Mouse (Mus musculus): ENCODE results near the gene 2700049A03Rik. TPM values are rescaled to one million over a fixed set of nuclear protein-coding genes. Genes with fewer than 3 reads are reported as not detected.

Gene 2700049A03Rik
- 9.8 and 12.4 TPM in 2 replicates for polyA plus RNA-seq (2012; rRNA removed)

DNA sequence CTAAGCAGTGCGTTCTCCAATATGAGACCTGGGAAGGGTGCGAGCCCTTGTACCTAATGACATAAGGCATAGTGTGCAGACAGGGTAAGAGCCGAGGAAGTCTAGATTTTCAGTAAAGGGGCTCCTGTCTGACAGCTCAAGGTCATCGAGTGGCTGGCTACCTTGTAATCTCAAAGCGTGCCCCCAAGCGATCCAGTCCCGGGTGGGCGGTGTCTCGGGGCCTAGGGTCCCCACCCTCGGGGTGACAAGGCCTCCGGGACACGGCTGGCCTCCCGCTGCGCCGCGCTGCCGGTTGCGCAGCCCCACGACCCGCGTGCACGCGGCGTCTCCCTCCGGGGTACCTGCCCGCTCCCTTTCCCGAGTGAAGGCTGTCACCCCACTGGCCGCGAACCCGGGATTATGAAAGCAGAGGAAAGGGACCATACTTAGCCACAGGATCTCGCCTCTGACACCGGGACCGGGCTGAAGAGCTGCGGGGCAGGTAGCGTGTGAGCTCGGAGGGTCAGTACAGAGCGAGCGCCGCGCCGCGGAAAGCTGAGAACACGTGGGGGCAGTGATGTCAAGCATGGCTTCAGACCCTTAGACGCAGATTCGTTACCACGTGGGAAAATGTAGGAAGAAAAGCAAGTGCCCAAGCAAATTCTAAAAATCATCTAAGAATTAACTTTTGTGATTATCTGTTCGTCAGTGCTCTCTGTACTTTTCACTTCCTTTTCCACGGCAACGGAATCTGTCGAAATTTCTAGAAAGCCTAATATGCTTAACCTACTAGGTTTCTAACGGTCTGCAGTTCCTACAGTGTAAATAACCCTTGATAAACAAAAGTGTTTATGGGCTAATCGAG is at the start of gene 2700049A03Rik, which contains the start of gene Timm9:
TSS of gene 2700049A03Rik (plus strand) at position 719 of the 844 bp plus-strand sequence.
TSS of gene Timm9 (minus strand) at position 555 of the 844 bp plus-strand sequence.

DNA sequence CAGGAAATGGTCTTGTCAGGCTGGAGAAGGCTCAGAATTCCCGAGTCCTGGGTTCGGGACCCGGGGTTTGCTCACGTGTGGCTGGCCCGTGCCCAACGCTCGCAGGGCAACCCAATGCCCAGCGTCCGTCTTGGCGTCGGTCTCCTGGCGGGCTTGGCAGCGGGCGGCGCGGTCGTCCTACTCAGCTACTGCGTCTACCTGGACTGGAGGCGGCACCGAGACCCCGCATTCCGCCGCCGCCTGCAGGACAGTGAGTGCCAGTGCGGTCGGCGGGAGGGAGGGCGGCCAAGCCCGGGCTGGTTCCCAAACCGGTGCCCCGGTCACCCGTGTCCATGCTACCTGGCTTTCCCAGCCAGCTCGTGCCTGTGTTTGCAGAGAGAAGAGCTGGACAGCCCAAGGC is 25.3 kb upstream of the 2700049A03Rik start, which contains the start of gene Tomm20l:
TSS of gene Tomm20l (plus strand) at position 98 of the 400 bp plus-strand sequence.

Other genes with a start within 250 kb of the 2700049A03Rik start
- gene Actr10, start 199.0 kb upstream of the 2700049A03Rik start, polyA plus RNA-seq (2012; rRNA removed): 92.6 and 108 TPM in 2 replicates
- 276 and 356 TPM in 2 replicates for gene Psma3, start 162.2 kb upstream of the 2700049A03Rik start, polyA plus RNA-seq (2012; rRNA removed)
- gene Arid4a, start 120.9 kb upstream of the 2700049A03Rik start, polyA plus RNA-seq (2012; rRNA removed): 11.4 and 19.2 TPM in 2 replicates
- not detected in 2 replicates for gene Tomm20l, start 25.4 kb upstream of the 2700049A03Rik start, polyA plus RNA-seq (2012; rRNA removed)
- gene Timm9, start 164 bp upstream of the 2700049A03Rik start, polyA plus RNA-seq (2012; rRNA removed): 47.7 and 50.8 TPM in 2 replicates
- 26.4 and 37.8 TPM in 2 replicates for gene Dact1, start 173.0 kb downstream of the 2700049A03Rik start, polyA plus RNA-seq (2012; rRNA removed)

All from central nervous system, embryonic 11.5 days (tissue).